In the genomic region with DNA sequence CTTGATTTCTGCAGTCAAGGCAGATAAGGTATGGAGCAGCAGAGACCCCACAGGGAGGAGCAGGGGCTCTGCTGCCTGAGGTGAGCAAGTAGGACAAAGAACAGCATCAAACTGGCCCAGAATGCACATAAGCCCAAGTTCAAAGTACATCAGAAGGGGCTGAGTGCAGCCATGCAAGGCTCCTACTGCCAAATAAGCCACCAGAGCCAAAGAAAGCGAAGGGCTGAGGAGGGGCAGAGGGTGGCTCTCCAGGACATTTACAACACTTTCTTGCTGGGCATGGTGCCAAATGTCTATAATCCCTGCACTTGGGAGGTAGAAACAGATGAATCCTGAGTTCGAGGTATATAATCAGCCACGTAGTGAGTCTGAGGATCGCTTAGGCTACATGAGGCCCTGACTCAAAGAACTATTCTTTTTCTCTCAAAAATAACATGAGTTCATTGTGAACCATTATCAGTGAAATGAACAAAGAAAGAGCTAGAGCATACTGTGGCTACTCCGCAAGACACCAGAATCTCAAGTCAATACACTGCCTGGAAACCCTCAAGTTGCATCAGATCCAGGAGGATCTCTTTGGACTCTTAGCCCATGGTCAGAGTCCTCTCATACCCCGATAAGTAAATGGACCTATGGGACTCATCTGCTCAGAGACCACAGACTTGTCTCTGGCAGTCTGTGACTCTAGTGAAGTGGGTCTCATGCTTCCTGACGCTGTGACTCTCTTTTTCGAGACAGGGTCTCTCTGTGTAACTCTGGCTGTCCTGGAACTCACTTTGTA, we compare ENCODE assay signal across 32 mouse cellular contexts. TPM values are rescaled to one million over a fixed set of nuclear protein-coding genes. Genes with fewer than 3 reads are reported as not detected.
DNase-seq lines count a peak whose midpoint lies in the region; ATAC-seq and TF ChIP-seq lines count a peak whose summit lies in the region.
"Had no signal": no experiment of that assay in that cellular context is flagged by ENCODE, and none has a peak within 500 bp of the region (broad histone marks: within the 10 kb centered on the region; RNA-seq: fewer than 3 reads in every experiment).

No protein-coding gene starts in this region.

- H3K9ac ChIP-seq in hindbrain, postnatal 0 days (replicated peaks; ENCODE audit: low read length): no peak overlapping the region
- H3K9ac ChIP-seq in hindbrain, embryonic 16.5 days (ENCODE audit: low read depth, low read length): no peak overlapping the region
- no peak overlapping the region for H3K9ac ChIP-seq in kidney, postnatal 0 days (ENCODE audit: low read depth, low read length)
- no peak overlapping the region for H3K9ac ChIP-seq in midbrain, embryonic 16.5 days (ENCODE audit: low read depth, low read length)
- H3K9ac ChIP-seq: embryonic facial prominence, embryonic 13.5 days; heart, embryonic 15.5 days; hindbrain, embryonic 12.5 days; limb, embryonic 15.5 days; liver, embryonic 13.5 days; midbrain, embryonic 13.5 days; stomach, embryonic 15.5 days had no signal

- no peaks in the 10 kb centered on the region for H3K36me3 ChIP-seq in hindbrain, postnatal 0 days (ENCODE audit: insufficient read depth, low read length)
- H3K36me3 ChIP-seq in hindbrain, embryonic 16.5 days (ENCODE audit: control insufficient read depth, insufficient read depth, low read length): no peaks in the 10 kb centered on the region
- H3K36me3 ChIP-seq in kidney, adult 2 months (ENCODE audit: control insufficient read depth, insufficient read depth, low read length): no peaks in the 10 kb centered on the region
- H3K36me3 ChIP-seq in kidney, postnatal 0 days (ENCODE audit: insufficient read depth, low read length): no peaks in the 10 kb centered on the region
- H3K36me3 ChIP-seq in midbrain, embryonic 16.5 days (ENCODE audit: control insufficient read depth, insufficient read depth, low read length): no peaks in the 10 kb centered on the region
- H3K36me3 ChIP-seq: embryonic facial prominence, embryonic 13.5 days; forebrain, embryonic 10.5 days; heart, embryonic 10.5 days; heart, embryonic 15.5 days; hindbrain, embryonic 12.5 days; limb, embryonic 10.5 days; limb, embryonic 15.5 days; liver, embryonic 13.5 days; midbrain, embryonic 13.5 days; stomach, embryonic 15.5 days had no signal

- TF ChIP-seq CTCF in hindbrain, postnatal 0 days (IDR thresholded peaks at IDR 0.05; ENCODE audit: low read depth): no peak
- TF ChIP-seq CTCF in kidney, adult 2 months (conservative IDR thresholded peaks at IDR 0.05; ENCODE audit: insufficient read depth, insufficient read length, low read depth, low read length): no peak
- TF ChIP-seq CTCF in kidney, postnatal 0 days (IDR thresholded peaks at IDR 0.05; ENCODE audit: low read depth): no peak

- no peak for ATAC-seq in hindbrain, postnatal 0 days
- no peak for ATAC-seq in hindbrain, embryonic 16.5 days
- ATAC-seq in kidney, postnatal 0 days (replicated peaks; ENCODE audit: low FRiP score, low read depth): peak; percentile 86
- ATAC-seq in midbrain, embryonic 16.5 days: no peak
- ATAC-seq: forebrain, embryonic 16.5 days; midbrain, embryonic 13.5 days had no signal

- H3K27ac ChIP-seq in hindbrain, postnatal 0 days: no peak overlapping the region
- H3K27ac ChIP-seq in hindbrain, embryonic 16.5 days (ENCODE audit: low read depth, low read length): no peak overlapping the region
- H3K27ac ChIP-seq in kidney, adult 2 months (ENCODE audit: insufficient read depth, low read depth, low read length): peak overlapping the region; percentile 28; the same call in 1 of the 2 replicates
- peak overlapping the region; percentile 36 for H3K27ac ChIP-seq in kidney, postnatal 0 days
- H3K27ac ChIP-seq in midbrain, embryonic 16.5 days (ENCODE audit: low read length): no peak overlapping the region
- H3K27ac ChIP-seq: embryonic facial prominence, embryonic 13.5 days; forebrain, embryonic 10.5 days; heart, embryonic 10.5 days; heart, embryonic 15.5 days; hindbrain, embryonic 12.5 days; layer of hippocampus, adult 2 months; limb, embryonic 10.5 days; limb, embryonic 15.5 days; liver, embryonic 13.5 days; macrophage; midbrain, embryonic 13.5 days; stomach, embryonic 15.5 days had no signal

- no peaks in the 10 kb centered on the region for H3K4me1 ChIP-seq in hindbrain, postnatal 0 days (ENCODE audit: insufficient read depth, low read length)
- no peaks in the 10 kb centered on the region for H3K4me1 ChIP-seq in hindbrain, embryonic 16.5 days (ENCODE audit: control insufficient read depth, insufficient read depth, low read depth, low read length)
- H3K4me1 ChIP-seq in kidney, adult 2 months (ENCODE audit: control insufficient read depth, insufficient read depth, low read length): peaks cover 4% of the 10 kb centered on the region; the same call in 1 of the 2 replicates
- no peaks in the 10 kb centered on the region for H3K4me1 ChIP-seq in kidney, postnatal 0 days (replicated peaks; ENCODE audit: insufficient read depth, low read length)
- no peaks in the 10 kb centered on the region for H3K4me1 ChIP-seq in midbrain, embryonic 16.5 days (ENCODE audit: control insufficient read depth, insufficient read depth, low read length)
- H3K4me1 ChIP-seq: embryonic facial prominence, embryonic 13.5 days; forebrain, embryonic 10.5 days; heart, embryonic 10.5 days; midbrain, embryonic 13.5 days; stomach, embryonic 15.5 days had no signal

- no peaks in the 10 kb centered on the region for H3K27me3 ChIP-seq in hindbrain, postnatal 0 days (ENCODE audit: insufficient read depth, low read length)
- no peaks in the 10 kb centered on the region for H3K27me3 ChIP-seq in hindbrain, embryonic 16.5 days (replicated peaks; ENCODE audit: control insufficient read depth, insufficient read depth, low read length)
- H3K27me3 ChIP-seq in kidney, adult 2 months (replicated peaks; ENCODE audit: control insufficient read depth, insufficient read depth, low read length): no peaks in the 10 kb centered on the region
- H3K27me3 ChIP-seq in kidney, postnatal 0 days (ENCODE audit: insufficient read depth, low read length): no peaks in the 10 kb centered on the region
- H3K27me3 ChIP-seq in midbrain, embryonic 16.5 days (ENCODE audit: control insufficient read depth, insufficient read depth, low read depth, low read length): no peaks in the 10 kb centered on the region
- H3K27me3 ChIP-seq: embryonic facial prominence, embryonic 13.5 days; heart, embryonic 15.5 days; hindbrain, embryonic 12.5 days; limb, embryonic 15.5 days; liver, embryonic 13.5 days; midbrain, embryonic 13.5 days; stomach, embryonic 15.5 days had no signal

- H3K4me2 ChIP-seq in hindbrain, postnatal 0 days (ENCODE audit: low read depth, low read length): no peak overlapping the region
- no peak overlapping the region for H3K4me2 ChIP-seq in hindbrain, embryonic 16.5 days (ENCODE audit: low read length)
- H3K4me2 ChIP-seq in kidney, postnatal 0 days (ENCODE audit: low read length): no peak overlapping the region
- H3K4me2 ChIP-seq in midbrain, embryonic 16.5 days (ENCODE audit: low read length): no peak overlapping the region
- H3K4me2 ChIP-seq: embryonic facial prominence, embryonic 13.5 days; heart, embryonic 15.5 days; hindbrain, embryonic 12.5 days; limb, embryonic 15.5 days; liver, embryonic 13.5 days; midbrain, embryonic 13.5 days; stomach, embryonic 15.5 days had no signal

- intact Hi-C loops in gastrocnemius, postnatal 14 days (cut with DNase I; ENCODE audit: low total_unique reads): no loop called here

- WGBS in hindbrain, postnatal 0 days: 84% methylated on average over 8 of the region's 8 CpGs
- 83% methylated on average over 8 of the region's 8 CpGs for WGBS in hindbrain, embryonic 16.5 days
- 66% methylated on average over 8 of the region's 8 CpGs for WGBS in kidney, adult 2 months
- WGBS in kidney, postnatal 0 days: 83% methylated on average over 8 of the region's 8 CpGs
- WGBS in midbrain, embryonic 16.5 days: 80% methylated on average over 8 of the region's 8 CpGs

- DNase-seq in hindbrain, postnatal 0 days (ENCODE audit: low spot score): peak; percentile 21
- peak; percentile 86 for DNase-seq in kidney, adult 2 months
- DNase-seq in kidney, postnatal 0 days (ENCODE audit: low spot score): no peak
- DNase-seq in kidney, postnatal 4 days: peak; percentile 30 to 64
- DNase-seq in retina, postnatal 1 day: no peak
- DNase-seq in gastrocnemius, postnatal 14 days: no peak
- DNase-seq: adrenal gland, adult 8-10 months; cerebellum, adult 11 months; cerebellum, adult 9-10 months; gastrocnemius, postnatal 10 days; heart, adult 11 months; heart, postnatal 36 days; liver, embryonic 13.5 days; lung, adult 2 months; lung, postnatal 10 days; right cerebral cortex, postnatal 14 days; thymus, postnatal 14 days had no signal

- no peak for TF ChIP-seq POLR2A in kidney, adult 2 months (IDR thresholded peaks at IDR 0.05; ENCODE audit: low read depth, low read length)

- no peaks in the 10 kb centered on the region for H3K9me3 ChIP-seq in hindbrain, postnatal 0 days (ENCODE audit: low read length)
- no peaks in the 10 kb centered on the region for H3K9me3 ChIP-seq in hindbrain, embryonic 16.5 days (ENCODE audit: control insufficient read depth, low read length)
- peaks cover 4% of the 10 kb centered on the region; the same call in 1 of the 2 replicates for H3K9me3 ChIP-seq in kidney, postnatal 0 days (replicated peaks; ENCODE audit: low read length)
- H3K9me3 ChIP-seq in midbrain, embryonic 16.5 days (replicated peaks; ENCODE audit: control insufficient read depth, low read length, poor library complexity, severe bottlenecking): no peaks in the 10 kb centered on the region
- H3K9me3 ChIP-seq: embryonic facial prominence, embryonic 13.5 days; forebrain, embryonic 10.5 days; G1E; heart, embryonic 10.5 days; heart, embryonic 15.5 days; hindbrain, embryonic 12.5 days; limb, embryonic 10.5 days; limb, embryonic 15.5 days; liver, embryonic 13.5 days; midbrain, embryonic 13.5 days; stomach, embryonic 15.5 days had no signal

- H3K4me3 ChIP-seq in hindbrain, postnatal 0 days (ENCODE audit: low read length): no peak overlapping the region
- no peak overlapping the region for H3K4me3 ChIP-seq in hindbrain, embryonic 16.5 days (ENCODE audit: low read length)
- H3K4me3 ChIP-seq in kidney, adult 2 months (ENCODE audit: insufficient read depth, low read depth, low read length): no peak overlapping the region
- H3K4me3 ChIP-seq in kidney, postnatal 0 days (replicated peaks; ENCODE audit: low read depth, low read length): no peak overlapping the region
- no peak overlapping the region for H3K4me3 ChIP-seq in midbrain, embryonic 16.5 days (ENCODE audit: low read depth, low read length)
- H3K4me3 ChIP-seq: embryonic facial prominence, embryonic 13.5 days; forebrain, embryonic 10.5 days; heart, embryonic 10.5 days; heart, embryonic 15.5 days; hindbrain, embryonic 12.5 days; layer of hippocampus, adult 2 months; limb, embryonic 10.5 days; limb, embryonic 15.5 days; liver, embryonic 13.5 days; midbrain, embryonic 13.5 days; stomach, embryonic 15.5 days had no signal

RNA-seq across cellular contexts. Expression of a gene that starts 14.5 kb away (rescaled TPM):
- total RNA-seq in hindbrain, postnatal 0 days (2014; rRNA removed): 2.0 TPM in 1 of 2 replicates, not detected in the other
- 0.93 and 1.2 TPM in 2 replicates for polyA plus RNA-seq in hindbrain, postnatal 0 days (2015; fragmentation: Nextera tagmentation; extraction: Ambion mirVana)
- 0.56 and 0.85 TPM in 2 replicates for polyA plus RNA-seq in hindbrain, embryonic 16.5 days (2015; fragmentation: Nextera tagmentation; extraction: Ambion mirVana)
- polyA plus RNA-seq in kidney, adult 2 months (2012; rRNA removed): 50.1 and 62.3 TPM in 2 replicates
- 41.8 and 44.8 TPM in 2 replicates for polyA plus RNA-seq in kidney, postnatal 0 days (2015; fragmentation: Nextera tagmentation; extraction: Ambion mirVana)
- polyA plus RNA-seq in midbrain, embryonic 16.5 days (2015; fragmentation: Nextera tagmentation; extraction: Ambion mirVana): 0.38 and 0.68 TPM in 2 replicates
- total RNA-seq in gastrocnemius, postnatal 14 days (2021): under 1 TPM; 0.16 to 0.51 TPM

RNA-seq across cellular contexts. Expression of a gene that starts 18.1 kb away (rescaled TPM):
- total RNA-seq in hindbrain, postnatal 0 days (2014; rRNA removed): 18.4 and 34.8 TPM in 2 replicates
- 49.6 and 50.8 TPM in 2 replicates for polyA plus RNA-seq in hindbrain, postnatal 0 days (2015; fragmentation: Nextera tagmentation; extraction: Ambion mirVana)
- 37.7 and 38.8 TPM in 2 replicates for polyA plus RNA-seq in hindbrain, embryonic 16.5 days (2015; fragmentation: Nextera tagmentation; extraction: Ambion mirVana)
- 108 and 124 TPM in 2 replicates for polyA plus RNA-seq in kidney, adult 2 months (2012; rRNA removed)
- polyA plus RNA-seq in kidney, postnatal 0 days (2015; fragmentation: Nextera tagmentation; extraction: Ambion mirVana): 71.3 and 77.0 TPM in 2 replicates
- polyA plus RNA-seq in midbrain, embryonic 16.5 days (2015; fragmentation: Nextera tagmentation; extraction: Ambion mirVana): 26.5 and 27.6 TPM in 2 replicates
- total RNA-seq in gastrocnemius, postnatal 14 days (2021): 10 to 100 TPM; 48.0 to 48.7 TPM

RNA-seq across cellular contexts. Expression of a gene that starts 46.7 kb away (rescaled TPM):
- 44.1 and 54.4 TPM in 2 replicates for total RNA-seq in hindbrain, postnatal 0 days (2014; rRNA removed)
- 50.0 and 50.7 TPM in 2 replicates for polyA plus RNA-seq in hindbrain, postnatal 0 days (2015; fragmentation: Nextera tagmentation; extraction: Ambion mirVana)
- 35.5 and 40.2 TPM in 2 replicates for polyA plus RNA-seq in hindbrain, embryonic 16.5 days (2015; fragmentation: Nextera tagmentation; extraction: Ambion mirVana)
- 735 and 1,000 TPM in 2 replicates for polyA plus RNA-seq in kidney, adult 2 months (2012; rRNA removed)
- 122 and 127 TPM in 2 replicates for polyA plus RNA-seq in kidney, postnatal 0 days (2015; fragmentation: Nextera tagmentation; extraction: Ambion mirVana)
- 19.3 and 22.3 TPM in 2 replicates for polyA plus RNA-seq in midbrain, embryonic 16.5 days (2015; fragmentation: Nextera tagmentation; extraction: Ambion mirVana)
- 10 to 100 TPM; 12.4 to 16.8 TPM for total RNA-seq in gastrocnemius, postnatal 14 days (2021)

Comparison
In these comparisons a context has a peak if more than half of its experiments do, and no peak if none do; other contexts are left out.
1. DNase-seq: peak in hindbrain, postnatal 0 days (single experiment), kidney, adult 2 months (single experiment) and kidney, postnatal 4 days (2 of 2); none in kidney, postnatal 0 days (single experiment), retina, postnatal 1 day (single experiment) and gastrocnemius, postnatal 14 days (single experiment).
2. H3K27ac ChIP-seq: peak in kidney, adult 2 months (single experiment) and kidney, postnatal 0 days (single experiment); none in hindbrain, postnatal 0 days (single experiment), hindbrain, embryonic 16.5 days (single experiment) and midbrain, embryonic 16.5 days (single experiment).
3. RNA of a gene that starts 14.5 kb away (polyA plus RNA-seq): 50.1 to 62.3 TPM in kidney, adult 2 months and 41.8 to 44.8 TPM in kidney, postnatal 0 days; 0.93 to 1.2 TPM in hindbrain, postnatal 0 days, 0.56 to 0.85 TPM in hindbrain, embryonic 16.5 days and 0.38 to 0.68 TPM in midbrain, embryonic 16.5 days; every median in the first group is over 10 times any median in the second.